30 mouse cellular contexts compared by ENCODE assay signal in the genomic region with DNA sequence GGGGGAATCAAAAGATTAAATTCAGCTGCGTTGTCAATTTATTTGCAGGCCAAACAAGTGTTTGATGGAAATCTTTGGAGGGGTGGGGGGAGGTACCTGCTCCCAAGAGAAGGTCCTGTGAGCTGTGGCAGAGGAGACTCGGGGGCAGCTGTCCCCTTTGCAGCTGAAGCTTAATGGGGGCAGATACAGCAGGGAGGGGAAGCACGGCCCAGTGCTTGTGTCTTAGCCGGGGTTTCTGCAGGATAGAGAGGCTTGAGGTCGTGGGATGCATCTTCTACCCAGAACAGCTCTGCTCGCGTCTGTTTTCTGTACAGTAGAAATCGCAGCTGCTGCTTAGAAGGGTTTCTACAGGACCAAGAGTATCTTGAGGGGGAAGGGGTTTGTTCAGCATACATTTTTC. TPM values are rescaled to one million over a fixed set of nuclear protein-coding genes. Genes with fewer than 3 reads are reported as not detected.
"Had no signal": no experiment of that assay in that cellular context is flagged by ENCODE, and none has a peak within 500 bp of the region (broad histone marks: within the 10 kb centered on the region; RNA-seq: fewer than 3 reads in every experiment).

No protein-coding gene starts in this region.

- DNase-seq: cerebellum, adult 2 months; cerebellum, adult 8-10 months; cerebellum, adult 9-10 months; cerebellum, adult 9-11 months; cerebellum, postnatal 10 days; cerebellum, postnatal 14 days; cerebellum, postnatal 25 days; cerebellum, postnatal 36 days; embryo, embryonic 11 days; forebrain, postnatal 0 days; gastrocnemius, adult 2 months; gastrocnemius, postnatal 10 days; gastrocnemius, postnatal 14 days; gastrocnemius, postnatal 25 days; gastrocnemius, postnatal 36 days; heart, adult 18-20 months; heart, adult 2 months had no signal

- H3K36me3 ChIP-seq: embryonic facial prominence, embryonic 10.5 days; embryonic facial prominence, embryonic 12.5 days; embryonic facial prominence, embryonic 13.5 days; embryonic facial prominence, embryonic 15.5 days; forebrain, embryonic 10.5 days; forebrain, embryonic 12.5 days; forebrain, embryonic 15.5 days had no signal

- H3K27me3 ChIP-seq: embryonic facial prominence, embryonic 12.5 days; embryonic facial prominence, embryonic 13.5 days; embryonic facial prominence, embryonic 15.5 days; forebrain, embryonic 12.5 days; forebrain, embryonic 15.5 days had no signal

- H3K4me1 ChIP-seq: embryonic facial prominence, embryonic 12.5 days; embryonic facial prominence, embryonic 13.5 days; embryonic facial prominence, embryonic 15.5 days; forebrain, embryonic 13.5 days; forebrain, embryonic 15.5 days had no signal

- H3K9me3 ChIP-seq: embryonic facial prominence, embryonic 10.5 days; embryonic facial prominence, embryonic 12.5 days; embryonic facial prominence, embryonic 13.5 days; embryonic facial prominence, embryonic 15.5 days; forebrain, embryonic 10.5 days; forebrain, embryonic 12.5 days; forebrain, embryonic 13.5 days; forebrain, embryonic 15.5 days had no signal

- H3K27ac ChIP-seq: embryonic facial prominence, embryonic 10.5 days; embryonic facial prominence, embryonic 12.5 days; embryonic facial prominence, embryonic 13.5 days; embryonic facial prominence, embryonic 15.5 days; forebrain, embryonic 10.5 days; forebrain, embryonic 12.5 days; forebrain, embryonic 13.5 days; forebrain, embryonic 15.5 days; gastrocnemius, adult 2 months; heart, adult 2 months had no signal

- H3K4me2 ChIP-seq: embryonic facial prominence, embryonic 12.5 days; embryonic facial prominence, embryonic 13.5 days; embryonic facial prominence, embryonic 15.5 days; forebrain, embryonic 12.5 days; forebrain, embryonic 13.5 days; forebrain, embryonic 15.5 days had no signal

- H3K9ac ChIP-seq: embryonic facial prominence, embryonic 12.5 days; embryonic facial prominence, embryonic 13.5 days; embryonic facial prominence, embryonic 15.5 days; forebrain, embryonic 12.5 days; forebrain, embryonic 13.5 days; forebrain, embryonic 15.5 days; forebrain, postnatal 0 days had no signal

- H3K4me3 ChIP-seq: embryonic facial prominence, embryonic 10.5 days; embryonic facial prominence, embryonic 12.5 days; embryonic facial prominence, embryonic 13.5 days; embryonic facial prominence, embryonic 15.5 days; erythroblast, embryonic 14.5 days; forebrain, embryonic 10.5 days; forebrain, embryonic 12.5 days; forebrain, embryonic 13.5 days; forebrain, embryonic 15.5 days; gastrocnemius, adult 2 months; heart, adult 2 months had no signal

- ATAC-seq: forebrain, embryonic 13.5 days; forebrain, embryonic 14.5 days; forebrain, embryonic 15.5 days; forebrain, embryonic 16.5 days; forebrain, postnatal 0 days had no signal

RNA-seq across cellular contexts. Expression of gene Gm12689, which starts 37.9 kb away (rescaled TPM):
- total RNA-seq: forebrain, postnatal 0 days; gastrocnemius, adult 18-20 months; gastrocnemius, postnatal 14 days; gastrocnemius, postnatal 36 days; heart, adult 18-20 months had no signal
- polyA plus RNA-seq: embryonic facial prominence, embryonic 10.5 days; embryonic facial prominence, embryonic 11.5 days; erythroblast, embryonic 14.5 days had no signal
